Mouse (Mus musculus): ENCODE measurements at regions not wholly inside any gene's neighbourhood (a gene's known extent, or its start where the extent isn't known, plus 50 kb on each side); places are given as distances from the start of the nearest gene placed in this dataset.

DNA sequence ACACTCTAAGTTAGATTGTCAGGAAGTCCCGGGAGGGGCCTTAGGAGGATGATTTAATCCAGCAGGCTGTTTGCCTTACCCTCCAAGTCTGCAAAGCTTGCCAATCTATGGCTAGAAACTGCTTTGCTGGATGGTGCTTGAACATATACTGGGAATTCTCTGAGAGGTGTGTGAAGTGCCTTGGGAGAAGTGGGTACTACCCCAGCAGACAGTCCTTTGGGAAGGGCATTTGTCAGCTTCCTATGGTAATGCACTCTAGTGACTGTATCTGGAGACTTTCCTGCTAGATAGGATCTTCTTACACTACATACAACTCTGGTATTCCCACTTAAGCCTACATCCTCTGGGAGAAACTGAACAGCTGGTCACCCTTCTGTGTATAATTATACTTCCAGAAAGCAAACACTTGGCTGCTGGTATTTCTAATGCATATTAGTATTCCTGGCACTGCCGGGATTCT, 384.4 kb upstream of the Gli3 start:
- DNase-seq (ENCODE audit: low spot score) = no peak
- H3K27ac ChIP-seq = no peak overlapping the region
- peak; percentile 51; the same call in 1 of the 2 replicates for ATAC-seq (ENCODE audit: low FRiP score)
- H3K36me3 ChIP-seq (replicated peaks; ENCODE audit: control insufficient read depth, insufficient read depth) = no peaks in the 10 kb centered on the region
- H3K4me2 ChIP-seq (replicated peaks) = no peak overlapping the region
- no peak overlapping the region for H3K9ac ChIP-seq
- H3K9me3 ChIP-seq (ENCODE audit: control insufficient read depth, low read length) = no peaks in the 10 kb centered on the region
- no peaks in the 10 kb centered on the region for H3K4me1 ChIP-seq (replicated peaks; ENCODE audit: control insufficient read depth, insufficient read depth, low read length)
- H3K27me3 ChIP-seq (ENCODE audit: control insufficient read depth, insufficient read depth, low read length) = no peaks in the 10 kb centered on the region
- 67% methylated on average over 2 of the region's 2 CpGs for WGBS
- H3K4me3 ChIP-seq (replicated peaks; ENCODE audit: low read length) = no peak overlapping the region

DNA sequence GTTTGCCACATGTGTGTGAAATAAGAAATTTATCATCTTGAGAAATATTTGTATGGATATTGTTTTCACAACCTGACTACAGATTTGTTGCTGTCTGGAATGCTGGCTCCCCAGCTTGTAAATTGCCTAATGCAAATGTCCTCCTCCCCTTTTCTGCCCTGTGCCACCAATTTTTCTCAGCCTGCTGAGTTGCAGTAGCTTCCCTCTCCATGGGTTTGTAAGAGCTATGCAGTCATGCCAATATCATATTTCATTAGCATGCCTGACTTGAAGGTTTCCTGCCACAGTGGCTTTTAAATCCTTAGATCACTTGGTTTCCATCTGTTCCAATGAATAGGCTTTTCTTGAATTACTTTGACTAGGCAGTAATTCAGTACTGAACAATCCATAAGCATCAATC, 383.9 kb upstream of the Gli3 start:
- Histone ChIP-seq H3K36me3 (replicated peaks; ENCODE audit: control insufficient read depth, insufficient read depth) (no peaks in the 10 kb centered on the region), H3K4me1 (replicated peaks; ENCODE audit: control insufficient read depth, insufficient read depth, low read length) (no peaks in the 10 kb centered on the region), H3K27me3 (ENCODE audit: control insufficient read depth, insufficient read depth, low read length) (no peaks in the 10 kb centered on the region), H3K4me2 (replicated peaks) (no peak overlapping the region), H3K27ac (no peak overlapping the region), H3K4me3 (replicated peaks; ENCODE audit: low read length) (no peak overlapping the region), H3K9me3 (ENCODE audit: control insufficient read depth, low read length) (no peaks in the 10 kb centered on the region), H3K9ac (no peak overlapping the region)
- DNase-seq (ENCODE audit: low spot score) (peak; percentile 28), ATAC-seq (ENCODE audit: low FRiP score) (peak; percentile 31; the same call in 1 of the 2 replicates)

DNA sequence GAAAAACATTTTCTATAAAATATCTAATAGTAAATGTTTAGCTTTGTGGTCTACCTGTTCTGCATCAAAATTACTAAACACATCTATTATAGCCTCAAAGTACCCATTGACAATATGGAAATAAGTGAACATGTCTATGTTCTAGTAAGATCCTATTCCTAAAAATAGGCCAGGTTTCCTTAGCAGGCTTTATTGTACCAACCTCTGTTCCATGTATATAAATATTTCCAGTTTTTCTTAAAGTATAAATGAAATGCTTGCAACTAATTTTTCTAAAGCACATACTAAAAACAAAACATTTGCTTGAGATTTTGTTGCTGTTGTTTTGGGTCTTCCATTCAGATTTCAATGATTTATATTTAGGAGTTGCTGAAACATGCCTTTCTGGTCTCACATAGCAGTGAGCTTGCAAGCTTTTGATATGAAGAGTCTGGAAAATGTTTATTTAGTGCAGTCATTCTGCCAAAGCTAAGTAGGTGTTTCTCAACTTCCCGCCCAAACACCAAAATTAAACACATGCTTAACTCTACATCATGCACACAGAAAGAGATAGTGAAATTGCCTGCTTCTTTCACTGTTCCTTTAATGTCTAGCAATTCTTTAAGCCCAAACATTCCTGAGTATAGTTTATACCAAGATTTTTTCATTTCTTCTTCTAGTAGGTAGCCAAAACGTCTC, 380.6 kb upstream of the Gli3 start:
- 92% methylated on average over 2 of the region's 2 CpGs for WGBS
- H3K36me3 ChIP-seq (replicated peaks; ENCODE audit: control insufficient read depth, insufficient read depth) = no peaks in the 10 kb centered on the region
- H3K4me3 ChIP-seq (replicated peaks; ENCODE audit: low read length) = no peak overlapping the region
- H3K9me3 ChIP-seq (ENCODE audit: control insufficient read depth, low read length) = no peaks in the 10 kb centered on the region
- no peak overlapping the region for H3K9ac ChIP-seq
- H3K27me3 ChIP-seq (ENCODE audit: control insufficient read depth, insufficient read depth, low read length) = no peaks in the 10 kb centered on the region
- DNase-seq (ENCODE audit: low spot score) (no peak), ATAC-seq (ENCODE audit: low FRiP score) (no peak)
- no peak overlapping the region for H3K27ac ChIP-seq
- H3K4me1 ChIP-seq (replicated peaks; ENCODE audit: control insufficient read depth, insufficient read depth, low read length) = no peaks in the 10 kb centered on the region
- H3K4me2 ChIP-seq (replicated peaks) = no peak overlapping the region

DNA sequence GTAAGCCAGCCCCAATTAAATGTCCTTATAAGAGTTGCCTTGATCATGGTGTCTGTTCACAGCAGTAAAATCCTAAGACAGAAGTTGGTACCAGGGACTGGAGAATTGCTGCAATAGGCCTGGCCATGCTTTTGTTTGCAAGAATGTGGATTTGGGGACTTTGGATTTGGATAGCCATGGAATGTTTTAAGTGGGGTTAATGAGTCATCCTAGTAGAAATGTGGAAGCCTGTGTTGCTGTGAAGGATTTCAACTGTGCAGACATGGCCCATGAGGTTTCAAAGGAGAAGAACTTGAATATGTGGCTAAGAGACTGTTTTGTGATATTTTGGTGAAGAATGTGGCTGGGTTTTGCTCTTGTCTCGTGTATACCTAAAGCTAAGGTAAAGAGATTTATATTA, 368.2 kb upstream of the Gli3 start:
- no peak for DNase-seq (ENCODE audit: low spot score)
- ATAC-seq (ENCODE audit: low FRiP score) = no peak
- Histone ChIP-seq H3K4me3 (replicated peaks; ENCODE audit: low read length) (no peak overlapping the region), H3K27ac (no peak overlapping the region), H3K9me3 (ENCODE audit: control insufficient read depth, low read length) (no peaks in the 10 kb centered on the region), H3K27me3 (ENCODE audit: control insufficient read depth, insufficient read depth, low read length) (no peaks in the 10 kb centered on the region), H3K4me2 (replicated peaks) (no peak overlapping the region), H3K36me3 (replicated peaks; ENCODE audit: control insufficient read depth, insufficient read depth) (no peaks in the 10 kb centered on the region), H3K4me1 (replicated peaks; ENCODE audit: control insufficient read depth, insufficient read depth, low read length) (no peaks in the 10 kb centered on the region), H3K9ac (no peak overlapping the region)
- WGBS = 87% methylated on average over 1 of the region's 1 CpGs

DNA sequence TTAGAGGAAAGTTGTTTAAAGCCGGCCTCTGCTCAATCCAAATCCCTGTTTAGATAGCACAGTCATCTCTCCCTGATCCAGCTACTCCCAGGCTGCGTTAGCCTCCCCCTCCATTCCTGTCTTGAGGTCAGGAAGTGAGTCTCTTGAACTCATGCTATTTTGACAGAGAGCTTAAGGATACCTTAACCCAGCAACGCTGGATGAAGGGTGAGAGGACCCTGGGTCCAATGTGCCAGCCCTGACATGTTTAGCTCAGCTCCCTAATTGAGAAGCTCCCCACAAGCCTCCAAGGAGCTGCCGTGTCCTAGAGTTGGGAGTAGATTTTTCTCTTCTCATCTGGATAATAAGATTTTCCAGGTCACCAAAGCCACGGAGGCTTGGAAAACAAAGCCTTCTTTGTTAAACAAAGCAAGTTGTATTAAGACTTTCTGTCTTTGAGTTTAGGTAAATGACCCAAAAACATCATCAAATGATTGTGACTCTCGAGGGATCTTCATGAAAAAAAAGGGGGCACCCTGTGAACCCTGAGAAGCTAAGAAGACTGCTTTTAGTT, 355.2 kb upstream of the Gli3 start:
- DNase-seq (ENCODE audit: low spot score) = no peak
- no peak overlapping the region for H3K4me3 ChIP-seq (replicated peaks; ENCODE audit: low read length)
- no peaks in the 10 kb centered on the region for H3K9me3 ChIP-seq (ENCODE audit: control insufficient read depth, low read length)
- H3K9ac ChIP-seq = no peak overlapping the region
- ATAC-seq (ENCODE audit: low FRiP score) = no peak
- H3K4me2 ChIP-seq (replicated peaks) = no peak overlapping the region
- H3K36me3 ChIP-seq (replicated peaks; ENCODE audit: control insufficient read depth, insufficient read depth) = no peaks in the 10 kb centered on the region
- no peaks in the 10 kb centered on the region for H3K27me3 ChIP-seq (ENCODE audit: control insufficient read depth, insufficient read depth, low read length)
- H3K27ac ChIP-seq = no peak overlapping the region
- H3K4me1 ChIP-seq (replicated peaks; ENCODE audit: control insufficient read depth, insufficient read depth, low read length) = no peaks in the 10 kb centered on the region
- 9% methylated on average over 6 of the region's 6 CpGs for WGBS

DNA sequence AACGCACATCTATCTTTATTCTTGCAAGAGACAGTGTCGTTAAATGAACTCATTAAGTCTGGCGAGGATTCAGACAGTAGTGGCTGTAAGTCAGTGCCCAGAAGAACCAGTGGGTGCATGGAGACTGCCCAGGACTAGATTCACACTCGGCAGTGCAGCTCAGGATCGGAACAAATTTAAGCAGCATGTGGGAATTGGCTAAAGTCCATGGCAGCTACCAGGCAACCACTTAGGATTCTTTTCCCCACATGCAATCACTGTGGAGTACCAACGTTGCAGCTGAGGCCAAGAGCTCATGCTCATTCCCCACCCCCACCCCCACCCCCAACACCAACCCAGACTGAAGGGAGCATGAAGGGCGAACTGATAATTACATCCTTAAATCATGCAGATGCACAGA, 349.7 kb upstream of the Gli3 start:
- Histone ChIP-seq H3K4me1 (replicated peaks; ENCODE audit: control insufficient read depth, insufficient read depth, low read length) (no peaks in the 10 kb centered on the region), H3K27ac (no peak overlapping the region), H3K36me3 (replicated peaks; ENCODE audit: control insufficient read depth, insufficient read depth) (no peaks in the 10 kb centered on the region), H3K4me3 (replicated peaks; ENCODE audit: low read length) (no peak overlapping the region), H3K4me2 (replicated peaks) (no peak overlapping the region), H3K27me3 (ENCODE audit: control insufficient read depth, insufficient read depth, low read length) (no peaks in the 10 kb centered on the region), H3K9ac (no peak overlapping the region), H3K9me3 (ENCODE audit: control insufficient read depth, low read length) (no peaks in the 10 kb centered on the region)
- peak; percentile 83; the same call in 1 of the 2 replicates for ATAC-seq (ENCODE audit: low FRiP score)
- WGBS = 56% methylated on average over 7 of the region's 7 CpGs
- peak; percentile 66 for DNase-seq (ENCODE audit: low spot score)

DNA sequence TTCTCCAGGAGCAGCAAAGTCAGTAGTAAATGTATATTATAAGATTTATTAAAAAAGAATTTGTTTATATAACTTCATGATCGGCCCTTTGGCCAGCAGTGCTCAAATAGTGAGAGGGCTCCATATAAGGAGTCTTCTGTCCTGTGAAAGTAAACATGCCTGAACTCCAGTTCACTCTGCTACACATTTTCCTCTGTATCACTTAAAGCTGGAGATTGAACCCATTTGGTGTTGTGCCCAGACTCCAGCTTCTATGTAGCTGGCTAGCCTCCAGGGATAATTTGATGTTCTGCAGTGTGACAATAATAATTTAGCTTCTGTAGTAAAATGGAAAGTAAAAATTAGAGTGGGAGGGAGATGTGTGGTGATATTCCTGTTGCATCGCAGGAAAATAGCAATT, 332.8 kb upstream of the Gli3 start:
- DNase-seq (ENCODE audit: low spot score) (no peak), ATAC-seq (ENCODE audit: low FRiP score) (no peak)
- Histone ChIP-seq H3K4me3 (replicated peaks; ENCODE audit: low read length) (no peak overlapping the region), H3K27me3 (ENCODE audit: control insufficient read depth, insufficient read depth, low read length) (no peaks in the 10 kb centered on the region), H3K4me2 (replicated peaks) (no peak overlapping the region), H3K9ac (no peak overlapping the region), H3K27ac (no peak overlapping the region), H3K36me3 (replicated peaks; ENCODE audit: control insufficient read depth, insufficient read depth) (no peaks in the 10 kb centered on the region), H3K9me3 (ENCODE audit: control insufficient read depth, low read length) (no peaks in the 10 kb centered on the region), H3K4me1 (replicated peaks; ENCODE audit: control insufficient read depth, insufficient read depth, low read length) (no peaks in the 10 kb centered on the region)
- WGBS = 83% methylated on average over 2 of the region's 2 CpGs

DNA sequence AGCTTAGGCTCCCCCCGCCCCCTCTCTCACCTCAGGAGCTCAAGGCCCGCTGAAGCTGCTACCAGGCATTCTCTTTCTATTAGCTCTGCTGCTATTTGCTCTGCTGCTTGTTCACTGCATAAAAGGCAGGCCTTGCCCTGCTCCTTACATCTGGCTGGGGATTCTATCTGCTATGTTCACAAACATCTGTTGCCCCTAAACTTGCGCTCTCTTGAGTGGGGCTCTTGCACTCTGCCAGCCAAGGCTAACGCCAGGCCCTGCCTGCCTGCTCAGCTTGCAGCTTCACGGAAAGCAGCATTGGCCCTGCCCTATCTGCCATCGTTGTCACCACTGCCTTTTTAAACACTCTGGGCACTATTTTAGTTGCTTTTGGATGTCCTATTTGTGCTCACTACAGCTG, 316.9 kb upstream of the Gli3 start:
- Histone ChIP-seq H3K36me3 (replicated peaks; ENCODE audit: control insufficient read depth, insufficient read depth) (no peaks in the 10 kb centered on the region), H3K4me1 (replicated peaks; ENCODE audit: control insufficient read depth, insufficient read depth, low read length) (no peaks in the 10 kb centered on the region), H3K27me3 (ENCODE audit: control insufficient read depth, insufficient read depth, low read length) (no peaks in the 10 kb centered on the region), H3K9me3 (ENCODE audit: control insufficient read depth, low read length) (no peaks in the 10 kb centered on the region), H3K27ac (no peak overlapping the region), H3K9ac (no peak overlapping the region), H3K4me2 (replicated peaks) (no peak overlapping the region), H3K4me3 (replicated peaks; ENCODE audit: low read length) (no peak overlapping the region)
- DNase-seq (ENCODE audit: low spot score) (no peak), ATAC-seq (ENCODE audit: low FRiP score) (no peak)
- 59% methylated on average over 6 of the region's 6 CpGs for WGBS

DNA sequence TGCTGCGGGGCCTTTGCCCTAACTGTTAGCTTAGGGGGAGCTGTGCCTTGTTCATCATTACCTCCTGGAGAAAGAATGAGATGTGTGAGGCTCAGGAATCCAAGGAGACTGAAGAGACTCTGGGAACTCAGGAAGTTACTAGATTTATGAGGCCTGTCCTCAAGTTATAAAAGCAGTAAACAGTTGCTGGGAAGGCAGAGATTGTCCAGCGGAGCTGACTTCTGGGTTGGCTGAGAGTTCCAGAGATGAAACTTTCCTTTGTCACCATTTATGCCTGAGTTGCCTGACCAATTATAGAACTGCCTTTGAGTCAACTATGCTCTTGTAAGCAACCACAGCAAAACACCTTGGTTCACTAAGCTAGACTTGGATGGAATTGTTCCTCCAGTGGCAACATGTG, 282.1 kb upstream of the Gli3 start:
- Histone ChIP-seq H3K4me2 (replicated peaks) (no peak overlapping the region), H3K27ac (no peak overlapping the region), H3K9me3 (ENCODE audit: control insufficient read depth, low read length) (no peaks in the 10 kb centered on the region), H3K4me3 (replicated peaks; ENCODE audit: low read length) (no peak overlapping the region), H3K4me1 (replicated peaks; ENCODE audit: control insufficient read depth, insufficient read depth, low read length) (no peaks in the 10 kb centered on the region), H3K27me3 (ENCODE audit: control insufficient read depth, insufficient read depth, low read length) (no peaks in the 10 kb centered on the region), H3K36me3 (replicated peaks; ENCODE audit: control insufficient read depth, insufficient read depth) (no peaks in the 10 kb centered on the region), H3K9ac (no peak overlapping the region)
- DNase-seq (ENCODE audit: low spot score) (no peak), ATAC-seq (ENCODE audit: low FRiP score) (no peak)
- 67% methylated on average over 2 of the region's 2 CpGs for WGBS
